Mouse (Mus musculus) liver, embryonic 14.5 days (tissue): ENCODE data around the gene Tmcc1. TPM values are rescaled to one million over a fixed set of nuclear protein-coding genes. Genes with fewer than 3 reads are reported as not detected.

Experiments used
- ATAC-seq: fragments of 200-750 bp; cut with Nextera tagmentation; 2 replicates; pipeline ENCODE4 v1.8.0; 2017; ENCODE audit warnings: moderate number of reproducible peaks, mild to moderate bottlenecking, moderate library complexity; ENCODE audit not compliant: insufficient read depth
- DNase-seq, 3 experiments: peaks; one replicate each; pipeline ENCODE4 v3.0.0-alpha.2; 2012 to 2013; ENCODE audit warnings: low read depth in 3 of 3, low spot score in 3 of 3
- H3K27ac ChIP-seq: fragments of 300-500 bp; sonication (generic); 2 replicates; pipeline ENCODE4 v1.5.1; 2014; ENCODE audit warnings: moderate library complexity, mild to moderate bottlenecking, control low read depth, inconsistent platforms
- H3K27me3 ChIP-seq: fragments of 300-500 bp; sonication (generic); 2 replicates; pipeline ENCODE4 v1.6.1; 2014; ENCODE audit warnings: mild to moderate bottlenecking, low read length, moderate library complexity; ENCODE audit not compliant: control insufficient read depth, insufficient read depth
- H3K36me3 ChIP-seq: fragments of 300-500 bp; sonication (generic); replicated peaks from 2 replicates; pipeline ENCODE4 v1.6.1; 2014; ENCODE audit warnings: low read depth; ENCODE audit not compliant: control insufficient read depth, insufficient read depth
- H3K4me1 ChIP-seq, 2 experiments: fragments of 200-500 bp in 1 of 2; fragments of 300-500 bp in 1 of 2; sonication (generic) in 1 of 2; replicated peaks; 2 replicates each; pipeline ENCODE4 v1.6.1; 2012 to 2014; ENCODE audit warnings: antibody characterized with exemption in 1 of 2, inconsistent platforms in 1 of 2, low read length in 1 of 2; ENCODE audit not compliant: control insufficient read depth in 2 of 2, insufficient read depth in 2 of 2
- H3K4me2 ChIP-seq: fragments of 300-500 bp; sonication (generic); 2 replicates; pipeline ENCODE4 v1.6.1; 2014; ENCODE audit warnings: low read depth, mild to moderate bottlenecking, control low read depth, moderate library complexity
- H3K4me3 ChIP-seq, 2 experiments: fragments of 200-500 bp in 1 of 2; fragments of 300-500 bp in 1 of 2; sonication (generic) in 1 of 2; 2 replicates each; pipeline ENCODE4 v1.5.1; 2012 to 2014; ENCODE audit warnings: low read depth in 2 of 2, low read length in 2 of 2, mild to moderate bottlenecking in 2 of 2, control low read depth in 1 of 2, inconsistent platforms in 1 of 2, moderate library complexity in 1 of 2; ENCODE audit not compliant: insufficient read depth in 1 of 2
- H3K9ac ChIP-seq: fragments of 300-500 bp; sonication (generic); replicated peaks from 2 replicates; pipeline ENCODE4 v1.6.1; 2014; ENCODE audit warnings: mild to moderate bottlenecking, control low read depth, moderate library complexity
- H3K9me3 ChIP-seq: fragments of 300-500 bp; sonication (generic); 2 replicates; pipeline ENCODE4 v1.6.1; 2016; ENCODE audit warnings: low read length, mixed read lengths; ENCODE audit not compliant: control insufficient read depth
- CTCF ChIP-seq: IDR thresholded peaks from 2 replicates; pipeline ENCODE4 v1.5.1; 2016; ENCODE audit warnings: antibody characterized with exemption, low read depth, control low read depth
- EP300 ChIP-seq: IDR thresholded peaks from 2 replicates; pipeline ENCODE4 v1.6.1; 2016; ENCODE audit warnings: antibody characterized with exemption, low read depth
- WGBS: fragments of 180-500 bp; shearing (Covaris S2); extraction: QIAGEN DNeasy Blood & Tissue Kit; methylation state at CpG from one replicate; pipeline ENCODE4 v1.1.7; 2014; ENCODE audit not compliant: insufficient replicate concordance; 5-methylcytosine and 5-hydroxymethylcytosine counted together
- polyA plus RNA-seq, 2 experiments: library from polyadenylated mRNA; depleted of rRNA in 1 of 2; stranded (reverse) in 1 of 2; unstranded in 1 of 2; fragments of >200 nt; fragmentation: Nextera tagmentation in 1 of 2; extraction: Ambion mirVana in 1 of 2; gene quantifications; 2 replicates each; pipeline versions ENCODE4 v1.2.1 to v1.2.3; 2012 to 2014

The Tmcc1 gene
- polyA plus RNA-seq, 2 experiments, result 2.6 to 3.2 TPM

- H3K9ac ChIP-seq, result no peak overlapping the region
- H3K27me3 ChIP-seq, result no peaks in the 10 kb centered on the region
- H3K36me3 ChIP-seq, result no peaks in the 10 kb centered on the region
- H3K4me1 ChIP-seq, result 0 out of 4 replicates have a peak, but pooled peaks cover 0 to 2% of the 10 kb centered on the region in 2 experiments
- no peak overlapping the region for H3K27ac ChIP-seq
- no peak overlapping the region for H3K4me3 ChIP-seq
- 57% methylated on average over 2 of the region's 2 CpGs for WGBS
- ATAC-seq, result no peak
- no peaks in the 10 kb centered on the region for H3K9me3 ChIP-seq
- DNase-seq, result no peak
- no peak overlapping the region for H3K4me2 ChIP-seq
- no peak for TF ChIP-seq EP300
- no peak for TF ChIP-seq CTCF
These were observed 51.6 kb downstream of the Tmcc1 start for GRCm38 (mm10) chr6:116141696-116142095.

GRCm38 (mm10) chr6:116140782-116141181 is 52.5 kb downstream of the Tmcc1 start:
- H3K4me3 ChIP-seq, result no peak overlapping the region
- DNase-seq, result no peak
- H3K27me3 ChIP-seq, result no peaks in the 10 kb centered on the region
- H3K36me3 ChIP-seq, result no peaks in the 10 kb centered on the region
- TF ChIP-seq EP300, result no peak
- H3K9me3 ChIP-seq, result no peaks in the 10 kb centered on the region
- no peak for ATAC-seq
- H3K4me1 ChIP-seq, result peaks cover 0 to 4% of the 10 kb centered on the region in 2 experiments; a peak in 1 of 4 replicates
- no peak overlapping the region for H3K4me2 ChIP-seq
- no peak overlapping the region for H3K27ac ChIP-seq
- no peak overlapping the region for H3K9ac ChIP-seq

GRCm38 (mm10) chr6:116139143-116139856 is 54.0 kb downstream of the Tmcc1 start:
- H3K27ac ChIP-seq, result no peak overlapping the region
- WGBS, result 53% methylated on average over 2 of the region's 2 CpGs
- TF ChIP-seq CTCF (peak; percentile 35), EP300 (no peak)
- H3K36me3 ChIP-seq, result no peaks in the 10 kb centered on the region
- ATAC-seq, result no peak
- H3K4me2 ChIP-seq, result no peak overlapping the region
- peaks cover 0 to 4% of the 10 kb centered on the region in 2 experiments; a peak in 1 of 4 replicates for H3K4me1 ChIP-seq
- no peaks in the 10 kb centered on the region for H3K27me3 ChIP-seq
- no peak overlapping the region for H3K4me3 ChIP-seq
- no peaks in the 10 kb centered on the region for H3K9me3 ChIP-seq
- DNase-seq, result peak in 1 of 3 experiments; percentile 17
- H3K9ac ChIP-seq, result no peak overlapping the region

- H3K9ac ChIP-seq, result no peak overlapping the region
- H3K36me3 ChIP-seq, result no peaks in the 10 kb centered on the region
- DNase-seq (no peak), ATAC-seq (no peak)
- no peaks in the 10 kb centered on the region for H3K9me3 ChIP-seq
- 34% methylated on average over 7 of the region's 7 CpGs for WGBS
- peak overlapping the region; percentile 11; the same call in 1 of the 2 replicates for H3K4me2 ChIP-seq
- peaks cover 0 to 3% of the 10 kb centered on the region in 2 experiments; a peak in 1 of 4 replicates for H3K4me1 ChIP-seq
- no peaks in the 10 kb centered on the region for H3K27me3 ChIP-seq
- H3K27ac ChIP-seq, result no peak overlapping the region
- TF ChIP-seq CTCF (peak; percentile 42), EP300 (no peak)
- H3K4me3 ChIP-seq, result no peak overlapping the region
These were observed 57.2 kb downstream of the Tmcc1 start for GRCm38 (mm10) chr6:116135971-116136632.

GRCm38 (mm10) chr6:116133756-116134155 is 59.5 kb downstream of the Tmcc1 start:
- no peaks in the 10 kb centered on the region for H3K27me3 ChIP-seq
- peaks cover 0 to 3% of the 10 kb centered on the region in 2 experiments; a peak in 1 of 4 replicates for H3K4me1 ChIP-seq
- TF ChIP-seq EP300, result no peak
- no peak for TF ChIP-seq CTCF
- no peak overlapping the region for H3K4me3 ChIP-seq
- H3K9ac ChIP-seq, result no peak overlapping the region
- H3K27ac ChIP-seq, result no peak overlapping the region
- WGBS, result 58% methylated on average over 8 of the region's 8 CpGs
- H3K4me2 ChIP-seq, result no peak overlapping the region
- ATAC-seq (no peak), DNase-seq (no peak)
- no peaks in the 10 kb centered on the region for H3K36me3 ChIP-seq
- H3K9me3 ChIP-seq, result no peaks in the 10 kb centered on the region
